Mouse (Mus musculus) liver, embryonic 16.5 days (tissue): ENCODE measurements at regions not wholly inside any gene's neighbourhood (a gene's known extent, or its start where the extent isn't known, plus 50 kb on each side); places are given as distances from the start of the nearest gene placed in this dataset.

ENCODE experiments used
- ATAC-seq: fragments of 200-750 bp; cut with Nextera tagmentation; 2 replicates; pipeline ENCODE4 v1.8.0; 2017; ENCODE audit warnings: low read depth, mild to moderate bottlenecking, moderate number of reproducible peaks, moderate library complexity
- H3K27ac ChIP-seq: fragments of 300-500 bp; sonication (generic); 2 replicates; pipeline ENCODE4 v1.5.1; 2014; ENCODE audit warnings: mild to moderate bottlenecking, low read length
- H3K27me3 ChIP-seq: fragments of 300-500 bp; sonication (generic); 2 replicates; pipeline ENCODE4 v1.6.1; 2014; ENCODE audit warnings: low read depth, low read length, mixed read lengths; ENCODE audit not compliant: control insufficient read depth, insufficient read depth
- H3K36me3 ChIP-seq: fragments of 300-500 bp; sonication (generic); 2 replicates; pipeline ENCODE4 v1.6.1; 2014; ENCODE audit warnings: mild to moderate bottlenecking; ENCODE audit not compliant: control insufficient read depth, insufficient read depth
- H3K4me1 ChIP-seq: fragments of 300-500 bp; sonication (generic); 2 replicates; pipeline ENCODE4 v1.6.1; 2014; ENCODE audit warnings: low read depth, low read length, mixed read lengths; ENCODE audit not compliant: control insufficient read depth
- H3K4me2 ChIP-seq: fragments of 300-500 bp; sonication (generic); 2 replicates; pipeline ENCODE4 v1.6.1; 2014; ENCODE audit warnings: low read depth, low read length, mixed read lengths
- H3K4me3 ChIP-seq: fragments of 300-500 bp; sonication (generic); 2 replicates; pipeline ENCODE4 v1.5.1; 2014; ENCODE audit warnings: low read depth, mild to moderate bottlenecking, low read length
- H3K9ac ChIP-seq: fragments of 300-500 bp; sonication (generic); 2 replicates; pipeline ENCODE4 v1.6.1; 2014; ENCODE audit warnings: low read depth, low read length
- H3K9me3 ChIP-seq: fragments of 300-500 bp; sonication (generic); replicated peaks from 2 replicates; pipeline ENCODE4 v1.6.1; 2016; ENCODE audit warnings: low read length; ENCODE audit not compliant: control insufficient read depth
- WGBS: fragments of 180-500 bp; shearing (Covaris S2); extraction: QIAGEN DNeasy Blood & Tissue Kit; methylation state at CpG from one replicate; pipeline ENCODE4 v1.1.7; 2014; ENCODE audit not compliant: insufficient replicate concordance; 5-methylcytosine and 5-hydroxymethylcytosine counted together

DNA sequence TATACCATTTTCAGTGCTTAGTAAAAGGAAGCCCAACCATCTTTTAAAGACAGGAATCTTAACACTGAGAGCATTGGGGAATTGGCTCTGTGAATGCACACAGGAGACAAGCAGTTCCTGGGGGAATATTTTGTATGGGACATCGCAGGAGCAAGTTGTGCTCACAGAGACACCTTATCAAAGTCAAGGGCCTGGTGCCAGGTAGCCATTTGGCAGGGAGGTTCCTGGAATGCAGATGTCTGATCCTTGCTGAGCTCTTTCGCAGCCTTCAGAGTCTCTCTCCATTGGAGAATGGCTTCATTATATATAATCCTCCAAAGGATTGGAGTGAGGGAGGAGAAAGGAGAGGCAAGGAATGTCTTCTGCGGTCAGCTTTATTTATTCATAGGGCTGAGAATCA, 62.6 kb upstream of the Dock1 start:
- Histone ChIP-seq H3K9me3 (no peaks in the 10 kb centered on the region), H3K36me3 (no peaks in the 10 kb centered on the region), H3K27me3 (no peaks in the 10 kb centered on the region), H3K27ac (no peak overlapping the region), H3K9ac (no peak overlapping the region), H3K4me3 (no peak overlapping the region), H3K4me2 (no peak overlapping the region), H3K4me1 (no peaks in the 10 kb centered on the region)
- ATAC-seq: no peak
- WGBS: 59% methylated on average over 3 of the region's 3 CpGs

DNA sequence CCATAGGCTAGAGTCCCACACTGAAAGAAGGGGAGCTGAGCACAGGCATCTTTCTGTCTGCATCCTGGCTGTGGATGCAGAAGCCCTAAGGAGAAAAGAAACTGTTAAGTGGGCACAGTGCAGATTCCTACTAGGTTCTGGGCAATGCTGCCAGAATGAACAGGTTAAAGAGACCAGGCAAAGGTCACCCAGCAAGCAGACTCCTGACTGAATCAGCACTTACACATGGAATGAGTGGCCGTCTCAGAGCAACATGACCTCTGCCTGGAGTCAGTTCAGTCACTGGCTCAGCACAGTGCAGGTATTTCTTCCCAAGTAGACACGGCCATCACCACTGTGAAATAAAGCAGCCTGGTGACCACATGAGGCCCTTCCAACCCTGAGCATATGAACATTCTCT, 60.3 kb upstream of the Dock1 start:
- 61% methylated on average over 2 of the region's 2 CpGs for WGBS

DNA sequence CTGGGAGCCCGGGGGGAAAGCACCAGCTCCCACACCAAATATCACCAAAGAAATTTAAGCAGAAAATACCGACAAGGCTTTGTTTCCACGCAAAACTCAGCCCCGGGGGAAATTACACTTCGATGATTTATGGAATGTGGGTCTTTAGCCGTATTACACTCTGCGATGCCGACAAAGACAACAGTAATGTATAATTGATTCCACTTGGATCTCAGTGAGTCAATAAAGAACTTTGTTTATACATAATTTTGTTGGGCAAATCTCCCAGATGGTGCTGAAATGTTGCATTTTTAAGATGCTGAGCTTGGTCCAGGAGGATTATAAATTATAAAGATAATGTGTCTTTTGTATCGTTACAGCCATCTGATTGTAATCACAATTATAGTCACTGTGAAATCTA, 59.1 kb upstream of the Dock1 start:
- Histone ChIP-seq H3K4me3 (no peak overlapping the region), H3K27ac (no peak overlapping the region), H3K27me3 (no peaks in the 10 kb centered on the region), H3K4me2 (no peak overlapping the region), H3K9me3 (no peaks in the 10 kb centered on the region), H3K4me1 (no peaks in the 10 kb centered on the region), H3K36me3 (no peaks in the 10 kb centered on the region), H3K9ac (no peak overlapping the region)
- WGBS: 74% methylated on average over 9 of the region's 9 CpGs
- no peak for ATAC-seq

More for the DNA sequence above, 60.3 kb upstream of the Dock1 start:
- no peak overlapping the region for H3K9ac ChIP-seq
- no peaks in the 10 kb centered on the region for H3K4me1 ChIP-seq
- no peaks in the 10 kb centered on the region for H3K27me3 ChIP-seq
- H3K9me3 ChIP-seq: no peaks in the 10 kb centered on the region
- no peak overlapping the region for H3K4me2 ChIP-seq
- H3K27ac ChIP-seq: no peak overlapping the region
- ATAC-seq: no peak
- no peaks in the 10 kb centered on the region for H3K36me3 ChIP-seq
- no peak overlapping the region for H3K4me3 ChIP-seq

DNA sequence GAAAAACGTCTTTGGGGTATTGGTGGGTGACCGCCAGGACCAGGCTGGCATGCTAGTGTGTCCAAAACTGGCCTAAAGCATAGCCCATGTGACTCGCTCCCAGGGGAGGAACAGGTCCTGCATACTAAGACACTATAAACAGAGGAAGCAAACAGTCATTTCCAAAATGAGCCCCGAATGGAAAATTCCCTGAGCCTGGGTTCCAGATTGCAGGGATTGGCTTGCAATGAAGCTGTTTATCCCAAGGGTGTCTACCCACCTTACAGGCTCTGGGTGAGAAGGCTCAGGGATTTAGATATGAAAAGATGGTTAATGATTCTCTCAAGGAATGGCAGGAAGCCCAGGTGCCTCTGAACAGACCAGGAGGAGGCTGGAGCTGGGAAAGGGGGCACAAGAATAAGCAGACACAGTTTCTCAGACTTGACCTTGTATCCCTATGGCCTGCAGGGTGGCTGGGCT, 58.2 kb upstream of the Dock1 start:
- H3K9ac ChIP-seq: no peak overlapping the region
- ATAC-seq: no peak
- H3K27me3 ChIP-seq: no peaks in the 10 kb centered on the region
- no peaks in the 10 kb centered on the region for H3K9me3 ChIP-seq
- no peak overlapping the region for H3K4me3 ChIP-seq
- 70% methylated on average over 4 of the region's 4 CpGs for WGBS
- H3K4me2 ChIP-seq: no peak overlapping the region
- no peaks in the 10 kb centered on the region for H3K4me1 ChIP-seq
- no peaks in the 10 kb centered on the region for H3K36me3 ChIP-seq
- no peak overlapping the region for H3K27ac ChIP-seq

DNA sequence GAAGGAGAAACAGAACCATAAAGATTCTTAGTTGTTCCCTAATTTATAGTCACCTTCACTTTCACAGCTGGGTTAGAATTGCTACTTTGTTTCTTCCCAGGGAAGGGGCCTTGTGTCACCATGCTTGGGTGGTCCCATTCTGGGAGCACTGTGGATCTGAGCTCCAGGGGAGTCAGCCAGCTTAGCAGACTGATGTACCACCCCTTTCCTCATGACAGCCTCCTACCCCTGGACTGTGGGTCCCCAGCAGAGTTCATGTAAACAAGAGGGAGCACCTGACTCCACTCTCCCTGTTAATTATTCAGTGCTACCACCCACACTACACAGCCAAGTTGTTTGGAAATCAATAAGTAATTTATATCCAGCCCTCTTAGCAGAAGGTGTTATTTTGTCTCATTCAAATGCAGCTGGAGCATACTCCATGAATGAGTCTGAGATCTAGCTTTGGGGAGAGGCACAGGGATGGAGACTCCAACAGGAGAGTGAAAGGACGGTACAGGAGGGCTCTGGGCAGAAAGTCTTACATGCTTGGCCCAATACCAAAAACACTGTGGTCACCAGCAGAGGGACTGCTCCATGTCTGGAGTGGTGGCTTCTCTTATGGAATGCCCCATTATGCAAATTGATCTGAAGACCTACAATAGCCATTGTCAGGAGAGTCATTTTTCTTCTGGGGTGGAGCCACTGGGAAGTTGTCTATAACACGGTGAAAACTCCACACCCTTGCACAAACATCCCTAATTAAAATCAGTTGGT, 51.1 kb upstream of the Dock1 start:
- no peak for ATAC-seq
- no peak overlapping the region for H3K9ac ChIP-seq
- 39% methylated on average over 2 of the region's 2 CpGs for WGBS
- H3K36me3 ChIP-seq: no peaks in the 10 kb centered on the region
- no peaks in the 10 kb centered on the region for H3K27me3 ChIP-seq
- H3K4me1 ChIP-seq: no peaks in the 10 kb centered on the region
- no peaks in the 10 kb centered on the region for H3K9me3 ChIP-seq
- H3K4me2 ChIP-seq: no peak overlapping the region
- H3K4me3 ChIP-seq: no peak overlapping the region
- no peak overlapping the region for H3K27ac ChIP-seq

DNA sequence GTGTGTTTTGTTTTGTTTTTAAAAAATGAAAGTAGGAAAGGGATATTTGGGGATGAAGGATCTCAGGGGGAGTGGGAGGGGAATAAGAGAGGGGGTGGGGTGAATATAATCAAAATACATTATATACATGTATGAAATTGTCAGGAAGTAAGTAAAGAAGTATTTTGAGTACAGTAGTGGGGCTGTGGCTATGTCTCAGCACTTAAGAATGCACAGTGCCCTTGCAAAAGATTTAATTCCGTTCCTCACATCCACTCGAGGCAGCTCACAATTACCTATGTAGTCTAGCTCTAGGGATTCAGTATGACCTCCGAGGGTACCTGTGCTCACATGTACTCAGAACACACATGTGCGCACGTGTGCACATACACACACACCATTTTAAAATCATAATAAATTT, 50.4 kb upstream of the Dock1 start:
- no peak for ATAC-seq
- no peaks in the 10 kb centered on the region for H3K4me1 ChIP-seq
- H3K27ac ChIP-seq: no peak overlapping the region
- 65% methylated on average over 5 of the region's 5 CpGs for WGBS
- H3K27me3 ChIP-seq: no peaks in the 10 kb centered on the region
- H3K4me2 ChIP-seq: no peak overlapping the region
- no peak overlapping the region for H3K4me3 ChIP-seq
- no peaks in the 10 kb centered on the region for H3K9me3 ChIP-seq
- no peaks in the 10 kb centered on the region for H3K36me3 ChIP-seq
- no peak overlapping the region for H3K9ac ChIP-seq
